Mouse (Mus musculus): ENCODE results near the gene Pakap. TPM values are rescaled to one million over a fixed set of nuclear protein-coding genes. Genes with fewer than 3 reads are reported as not detected.

Pakap gene
- polyA plus RNA-seq, 1 experiment, result 0.38 TPM

- DNase-seq, result no peak
- H3K4me1 ChIP-seq (replicated peaks; ENCODE audit: control insufficient read depth, insufficient read depth, low read length), result peaks cover 24% of the 10 kb centered on the region
- no peaks in the 10 kb centered on the region for H3K27me3 ChIP-seq (ENCODE audit: control insufficient read depth, insufficient read depth, low read length)
- no peak for TF ChIP-seq CTCF (IDR thresholded peaks at IDR 0.05; ENCODE audit: borderline replicate concordance, control insufficient read depth, extremely low read depth, insufficient read depth, low read length, poor library complexity)
- no peak for TF ChIP-seq POLR2A (IDR thresholded peaks at IDR 0.05; ENCODE audit: control insufficient read depth, extremely low read depth, insufficient read depth, low read length, poor library complexity)
- H3K27ac ChIP-seq (ENCODE audit: control insufficient read depth, insufficient read depth, low read length), result no peak overlapping the region
- no peaks in the 10 kb centered on the region for H3K36me3 ChIP-seq (ENCODE audit: control insufficient read depth, insufficient read depth, low read length)
- WGBS, result 89% methylated on average over 9 of the region's 9 CpGs
- H3K4me3 ChIP-seq (ENCODE audit: control insufficient read depth, insufficient read depth, low read length), result no peak overlapping the region
These were observed 69.0 kb downstream of the Pakap start for GRCm38 (mm10) chr4:57636782-57637482.

- Histone ChIP-seq H3K4me1 (replicated peaks; ENCODE audit: control insufficient read depth, insufficient read depth, low read length) (peaks cover 24% of the 10 kb centered on the region), H3K36me3 (ENCODE audit: control insufficient read depth, insufficient read depth, low read length) (no peaks in the 10 kb centered on the region), H3K27me3 (ENCODE audit: control insufficient read depth, insufficient read depth, low read length) (no peaks in the 10 kb centered on the region), H3K4me3 (ENCODE audit: control insufficient read depth, insufficient read depth, low read length) (no peak overlapping the region; the same call in 1 of the 2 replicates), H3K27ac (ENCODE audit: control insufficient read depth, insufficient read depth, low read length) (no peak overlapping the region)
- DNase-seq, result no peak
- no peak for TF ChIP-seq POLR2A (IDR thresholded peaks at IDR 0.05; ENCODE audit: control insufficient read depth, extremely low read depth, insufficient read depth, low read length, poor library complexity)
- no peak for TF ChIP-seq CTCF (IDR thresholded peaks at IDR 0.05; ENCODE audit: borderline replicate concordance, control insufficient read depth, extremely low read depth, insufficient read depth, low read length, poor library complexity)
- WGBS, result 34% methylated on average over 24 of the region's 24 CpGs
These were observed 69.8 kb downstream of the Pakap start for GRCm38 (mm10) chr4:57637636-57638386.

- no peaks in the 10 kb centered on the region for H3K27me3 ChIP-seq (ENCODE audit: control insufficient read depth, insufficient read depth, low read length)
- no peak for DNase-seq
- TF ChIP-seq POLR2A (IDR thresholded peaks at IDR 0.05; ENCODE audit: control insufficient read depth, extremely low read depth, insufficient read depth, low read length, poor library complexity) (no peak), CTCF (IDR thresholded peaks at IDR 0.05; ENCODE audit: borderline replicate concordance, control insufficient read depth, extremely low read depth, insufficient read depth, low read length, poor library complexity) (no peak)
- 86% methylated on average over 9 of the region's 9 CpGs for WGBS
- H3K27ac ChIP-seq (ENCODE audit: control insufficient read depth, insufficient read depth, low read length), result no peak overlapping the region
- no peak overlapping the region for H3K4me3 ChIP-seq (ENCODE audit: control insufficient read depth, insufficient read depth, low read length)
- peaks cover 24% of the 10 kb centered on the region for H3K4me1 ChIP-seq (replicated peaks; ENCODE audit: control insufficient read depth, insufficient read depth, low read length)
- H3K36me3 ChIP-seq (ENCODE audit: control insufficient read depth, insufficient read depth, low read length), result no peaks in the 10 kb centered on the region
These were observed 71.0 kb downstream of the Pakap start for GRCm38 (mm10) chr4:57638941-57639340.

GRCm38 (mm10) chr4:57640222-57640621, 72.2 kb downstream of the Pakap start:
- Histone ChIP-seq H3K27me3 (ENCODE audit: control insufficient read depth, insufficient read depth, low read length) (no peaks in the 10 kb centered on the region), H3K4me3 (ENCODE audit: control insufficient read depth, insufficient read depth, low read length) (no peak overlapping the region), H3K4me1 (replicated peaks; ENCODE audit: control insufficient read depth, insufficient read depth, low read length) (peaks cover 24% of the 10 kb centered on the region), H3K36me3 (ENCODE audit: control insufficient read depth, insufficient read depth, low read length) (no peaks in the 10 kb centered on the region), H3K27ac (ENCODE audit: control insufficient read depth, insufficient read depth, low read length) (no peak overlapping the region)
- WGBS, result 4% methylated on average over 7 of the region's 7 CpGs
- DNase-seq, result peak; percentile 55
- TF ChIP-seq POLR2A (IDR thresholded peaks at IDR 0.05; ENCODE audit: control insufficient read depth, extremely low read depth, insufficient read depth, low read length, poor library complexity) (no peak), CTCF (IDR thresholded peaks at IDR 0.05; ENCODE audit: borderline replicate concordance, control insufficient read depth, extremely low read depth, insufficient read depth, low read length, poor library complexity) (no peak)

- 94% methylated on average over 3 of the region's 3 CpGs for WGBS
- Histone ChIP-seq H3K27ac (ENCODE audit: control insufficient read depth, insufficient read depth, low read length) (no peak overlapping the region), H3K27me3 (ENCODE audit: control insufficient read depth, insufficient read depth, low read length) (no peaks in the 10 kb centered on the region), H3K36me3 (ENCODE audit: control insufficient read depth, insufficient read depth, low read length) (no peaks in the 10 kb centered on the region), H3K4me1 (replicated peaks; ENCODE audit: control insufficient read depth, insufficient read depth, low read length) (peaks cover 24% of the 10 kb centered on the region), H3K4me3 (ENCODE audit: control insufficient read depth, insufficient read depth, low read length) (no peak overlapping the region)
- TF ChIP-seq POLR2A (IDR thresholded peaks at IDR 0.05; ENCODE audit: control insufficient read depth, extremely low read depth, insufficient read depth, low read length, poor library complexity), result no peak
- no peak for TF ChIP-seq CTCF (IDR thresholded peaks at IDR 0.05; ENCODE audit: borderline replicate concordance, control insufficient read depth, extremely low read depth, insufficient read depth, low read length, poor library complexity)
- no peak for DNase-seq
These were observed 73.0 kb downstream of the Pakap start for GRCm38 (mm10) chr4:57640971-57641370.

GRCm38 (mm10) chr4:57650994-57651393, 83.0 kb downstream of the Pakap start:
- H3K27ac ChIP-seq (ENCODE audit: control insufficient read depth, insufficient read depth, low read length), result no peak overlapping the region
- DNase-seq, result no peak
- no peaks in the 10 kb centered on the region for H3K27me3 ChIP-seq (ENCODE audit: control insufficient read depth, insufficient read depth, low read length)
- WGBS, result 53% methylated on average over 1 of the region's 1 CpGs
- no peaks in the 10 kb centered on the region for H3K36me3 ChIP-seq (ENCODE audit: control insufficient read depth, insufficient read depth, low read length)
- peaks cover 7% of the 10 kb centered on the region for H3K4me1 ChIP-seq (replicated peaks; ENCODE audit: control insufficient read depth, insufficient read depth, low read length)
- TF ChIP-seq CTCF (IDR thresholded peaks at IDR 0.05; ENCODE audit: borderline replicate concordance, control insufficient read depth, extremely low read depth, insufficient read depth, low read length, poor library complexity), result no peak
- TF ChIP-seq POLR2A (IDR thresholded peaks at IDR 0.05; ENCODE audit: control insufficient read depth, extremely low read depth, insufficient read depth, low read length, poor library complexity), result no peak
- H3K4me3 ChIP-seq (ENCODE audit: control insufficient read depth, insufficient read depth, low read length), result no peak overlapping the region

Data from thymus, adult 2 months (tissue).